Mouse (Mus musculus) myocyte (in vitro differentiated cells): ENCODE results near the gene Nlrp3. TPM values are rescaled to one million over a fixed set of nuclear protein-coding genes. Genes with fewer than 3 reads are reported as not detected.

ENCODE experiments used
- H3K27me3 ChIP-seq: one replicate; pipeline ENCODE4 v1.6.1; 2011; ENCODE audit not compliant: control insufficient read depth, insufficient read depth, insufficient read length
- H3K36me3 ChIP-seq: one replicate; pipeline ENCODE4 v1.6.1; 2011; ENCODE audit not compliant: control insufficient read depth, insufficient read depth
- H3K4me2 ChIP-seq: one replicate; pipeline ENCODE4 v1.6.1; 2011; ENCODE audit warnings: low read depth, control low read depth
- H3K4me3 ChIP-seq: one replicate; pipeline ENCODE4 v1.5.1; 2011; ENCODE audit warnings: mild to moderate bottlenecking, control low read depth, moderate library complexity
- H3K79me2 ChIP-seq: one replicate; pipeline ENCODE4 v1.6.1; 2011; ENCODE audit not compliant: control insufficient read depth, insufficient read depth
- H3ac ChIP-seq: one replicate; pipeline ENCODE4 v1.6.1; 2011; ENCODE audit not compliant: control insufficient read depth, insufficient read length
- CEBPB ChIP-seq: IDR thresholded peaks from 2 replicates; pipeline ENCODE4 v1.6.1; 2011; ENCODE audit warnings: mild to moderate bottlenecking, moderate library complexity; ENCODE audit not compliant: poor library complexity, insufficient read depth, severe bottlenecking
- E2F4 ChIP-seq: IDR thresholded peaks from one replicate; pipeline ENCODE4 v1.6.1; 2011; ENCODE audit warnings: mild to moderate bottlenecking, control low read depth, moderate library complexity; ENCODE audit not compliant: insufficient read depth
- MAX ChIP-seq: IDR thresholded peaks from one replicate; pipeline ENCODE4 v1.6.1; 2011; ENCODE audit warnings: low read depth, mild to moderate bottlenecking, control low read depth
- MYOD1 ChIP-seq, 3 experiments: IDR thresholded peaks; one replicate each; pipeline ENCODE4 v1.6.1; 2011; ENCODE audit warnings: control low read depth in 2 of 3, low read depth in 2 of 3, mild to moderate bottlenecking in 2 of 3, moderate library complexity in 1 of 3; ENCODE audit not compliant: insufficient read length in 2 of 3, control insufficient read depth in 1 of 3
- MYOG ChIP-seq, 3 experiments: IDR thresholded peaks; one replicate each; pipeline ENCODE4 v1.6.1; 2011; ENCODE audit warnings: control low read depth in 2 of 3, low read depth in 2 of 3, mild to moderate bottlenecking in 2 of 3; ENCODE audit not compliant: insufficient read length in 2 of 3, control insufficient read depth in 1 of 3, insufficient read depth in 1 of 3
- POLR2A ChIP-seq: IDR thresholded peaks from one replicate; pipeline ENCODE4 v1.6.1; 2011; ENCODE audit warnings: low read depth, mild to moderate bottlenecking, control low read depth, moderate library complexity; ENCODE audit not compliant: insufficient read length
- POLR2AphosphoS2 ChIP-seq: IDR thresholded peaks from one replicate; pipeline ENCODE4 v1.6.1; 2011; ENCODE audit warnings: low read depth, control low read depth; ENCODE audit not compliant: insufficient read length
- REST ChIP-seq: IDR thresholded peaks from one replicate; pipeline ENCODE4 v1.6.1; 2011; ENCODE audit warnings: mild to moderate bottlenecking, control low read depth, moderate library complexity; ENCODE audit not compliant: insufficient read depth, insufficient read length
- SRF ChIP-seq: IDR thresholded peaks from one replicate; pipeline ENCODE4 v1.6.1; 2011; ENCODE audit warnings: low read depth; ENCODE audit not compliant: control insufficient read depth, insufficient read length
- TCF12 ChIP-seq: IDR thresholded peaks from one replicate; pipeline ENCODE4 v1.6.1; 2011; ENCODE audit warnings: mild to moderate bottlenecking, control low read depth; ENCODE audit not compliant: poor library complexity, insufficient read depth, severe bottlenecking
- TCF3 ChIP-seq: IDR thresholded peaks from one replicate; pipeline ENCODE4 v1.6.1; 2011; ENCODE audit warnings: low read depth, control low read depth; ENCODE audit not compliant: insufficient read length
- USF1 ChIP-seq: IDR thresholded peaks from one replicate; pipeline ENCODE4 v1.6.1; 2011; ENCODE audit warnings: low read depth, mild to moderate bottlenecking, control low read depth, moderate library complexity
- polyA plus RNA-seq: library from polyadenylated mRNA; unstranded; fragments of >200 nt; fragmentation: generic; extraction: Trizol; gene quantifications from one replicate; pipeline ENCODE4 v1.2.1, GENCODE M21; 2012; ENCODE audit warnings: missing spikeins

Nlrp3 gene
- polyA plus RNA-seq, 1 experiment: 0.02 TPM

- H3K4me2 ChIP-seq: no peak overlapping the region
- no peaks in the 10 kb centered on the region for H3K27me3 ChIP-seq
- no peaks in the 10 kb centered on the region for H3K36me3 ChIP-seq
- no peaks in the 10 kb centered on the region for H3K79me2 ChIP-seq
- H3K4me3 ChIP-seq: no peak overlapping the region
- TF ChIP-seq POLR2AphosphoS2 (no peak), POLR2A (no peak), USF1 (no peak)
- H3ac ChIP-seq: no peak overlapping the region
Observed at GRCm38 (mm10) chr11:59513556-59513955, 27.8 kb upstream of the Nlrp3 start.

DNA sequence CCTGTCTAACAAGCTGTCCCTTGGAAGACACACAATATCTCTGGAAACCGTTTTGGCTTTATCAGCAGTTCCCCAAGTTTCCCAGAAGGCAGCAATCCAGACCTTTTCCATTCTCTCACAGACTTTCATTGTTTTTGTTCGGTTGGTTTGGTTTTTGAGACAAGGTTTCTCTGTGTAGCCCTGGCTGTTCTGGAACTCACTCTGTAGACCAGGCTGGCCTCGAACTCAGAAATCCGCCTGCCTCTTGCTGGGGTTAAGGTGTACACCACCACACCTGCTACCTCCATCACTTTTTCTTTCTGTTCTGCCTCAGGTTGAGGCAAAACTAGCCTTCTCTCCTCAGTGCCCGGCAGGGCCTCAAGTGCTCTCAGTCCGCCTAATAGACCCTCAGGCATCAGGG is 27.0 kb upstream of the Nlrp3 start:
- no peak overlapping the region for H3ac ChIP-seq
- no peaks in the 10 kb centered on the region for H3K27me3 ChIP-seq
- H3K4me2 ChIP-seq: no peak overlapping the region
- no peak overlapping the region for H3K4me3 ChIP-seq
- no peaks in the 10 kb centered on the region for H3K36me3 ChIP-seq
- TF ChIP-seq MAX: no peak
- no peak for TF ChIP-seq POLR2A
- TF ChIP-seq POLR2AphosphoS2: no peak
- no peaks in the 10 kb centered on the region for H3K79me2 ChIP-seq

DNA sequence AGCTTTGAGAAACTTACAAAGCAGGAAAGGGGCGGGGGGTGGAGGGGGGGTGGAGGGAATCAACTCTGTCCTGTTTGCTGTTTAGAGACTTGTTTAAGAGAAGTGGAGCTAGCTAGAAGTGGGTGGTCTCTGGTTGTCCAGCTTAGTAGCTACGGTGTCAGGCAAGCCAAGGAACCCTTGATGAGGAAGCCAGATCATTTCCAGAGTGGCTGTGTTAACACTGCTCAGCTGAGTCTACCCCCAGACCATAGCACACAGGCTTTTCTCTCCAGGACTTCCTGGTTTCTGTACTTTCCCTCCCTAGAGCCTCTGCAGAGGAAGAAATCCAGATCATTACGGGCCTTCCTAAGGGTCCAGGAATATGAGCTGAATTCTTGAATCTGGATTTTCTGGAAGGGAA is 26.6 kb upstream of the Nlrp3 start:
- Histone ChIP-seq H3K4me2 (no peak overlapping the region), H3K79me2 (no peaks in the 10 kb centered on the region), H3ac (no peak overlapping the region), H3K36me3 (no peaks in the 10 kb centered on the region), H3K27me3 (no peaks in the 10 kb centered on the region), H3K4me3 (no peak overlapping the region)
- TF ChIP-seq MAX (no peak), USF1 (no peak), SRF (no peak), REST (no peak), MYOG (IDR thresholded peaks at IDR 0.05; ENCODE audit: control insufficient read depth in 1 of 3, insufficient read depth in 1 of 3, insufficient read length in 2 of 3, low read depth in 2 of 3) (no peak), POLR2AphosphoS2 (no peak), CEBPB (no peak), MYOD1 (IDR thresholded peaks at IDR 0.05; ENCODE audit: control insufficient read depth in 1 of 3, insufficient read length in 2 of 3, low read depth in 2 of 3) (no peak), TCF3 (no peak), POLR2A (no peak), TCF12 (no peak), E2F4 (no peak)

- TF ChIP-seq E2F4 (no peak), POLR2AphosphoS2 (no peak), REST (no peak), TCF3 (no peak), CEBPB (no peak), MYOD1 (IDR thresholded peaks at IDR 0.05; ENCODE audit: control insufficient read depth in 1 of 3, insufficient read length in 2 of 3, low read depth in 2 of 3) (no peak), POLR2A (no peak), MYOG (IDR thresholded peaks at IDR 0.05; ENCODE audit: control insufficient read depth in 1 of 3, insufficient read depth in 1 of 3, insufficient read length in 2 of 3, low read depth in 2 of 3) (no peak), SRF (no peak), USF1 (no peak), TCF12 (no peak), MAX (no peak)
- no peak overlapping the region for H3ac ChIP-seq
- no peaks in the 10 kb centered on the region for H3K36me3 ChIP-seq
- H3K79me2 ChIP-seq: no peaks in the 10 kb centered on the region
- no peak overlapping the region for H3K4me2 ChIP-seq
- H3K4me3 ChIP-seq: no peak overlapping the region
- H3K27me3 ChIP-seq: no peaks in the 10 kb centered on the region
Observed at GRCm38 (mm10) chr11:59517441-59517840, 23.9 kb upstream of the Nlrp3 start.

DNA sequence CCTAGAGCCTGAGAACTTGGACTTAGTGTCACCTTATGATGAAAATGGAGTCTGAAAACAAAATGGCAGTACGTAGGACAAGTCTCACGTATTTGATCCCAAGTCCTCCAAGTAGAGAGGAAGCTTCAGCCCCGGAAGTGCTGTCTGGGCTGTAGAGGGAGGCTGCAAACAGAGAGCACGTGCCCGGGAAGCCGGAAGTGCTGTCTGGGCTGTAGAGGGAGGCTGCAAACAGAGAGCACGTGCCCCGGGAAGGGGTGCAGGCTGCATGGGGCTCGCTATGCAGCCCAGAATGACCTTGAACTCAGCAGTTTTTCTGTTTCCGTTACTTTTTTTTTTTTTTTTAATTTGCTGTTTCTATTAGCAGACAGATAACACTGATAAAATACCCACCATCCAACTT is 23.1 kb upstream of the Nlrp3 start:
- Histone ChIP-seq H3K4me3 (no peak overlapping the region), H3ac (no peak overlapping the region), H3K4me2 (no peak overlapping the region), H3K27me3 (no peaks in the 10 kb centered on the region), H3K79me2 (no peaks in the 10 kb centered on the region), H3K36me3 (no peaks in the 10 kb centered on the region)
- TF ChIP-seq TCF3 (no peak), TCF12 (no peak), REST (no peak), E2F4 (no peak), SRF (no peak), POLR2A (no peak), MYOG (IDR thresholded peaks at IDR 0.05; ENCODE audit: control insufficient read depth in 1 of 3, insufficient read depth in 1 of 3, insufficient read length in 2 of 3, low read depth in 2 of 3) (no peak), CEBPB (no peak), MAX (no peak), MYOD1 (IDR thresholded peaks at IDR 0.05; ENCODE audit: control insufficient read depth in 1 of 3, insufficient read length in 2 of 3, low read depth in 2 of 3) (no peak), USF1 (no peak), POLR2AphosphoS2 (no peak)
